Mouse (Mus musculus) ES-CJ7 (cell line): ENCODE data around the gene Nat14.

ENCODE experiments used
- DNase-seq: peaks from one replicate; pipeline ENCODE4 v3.0.0; 2011; ENCODE audit warnings: low read depth, low spot score

Gene Nat14

GRCm38 (mm10) chr7:4920496-4920895 is 1.3 kb upstream of the Nat14 start:
- DNase-seq, result no peak

GRCm38 (mm10) chr7:4920976-4921823 is 628 bp upstream of the Nat14 start:
- DNase-seq, result no peak

GRCm38 (mm10) chr7:4922508-4922907 is 680 bp downstream of the Nat14 start:
- DNase-seq, result peak; percentile 72

- DNase-seq, result peak; percentile 93
Observed at GRCm38 (mm10) chr7:4922931-4923565, 1.2 kb downstream of the Nat14 start.

GRCm38 (mm10) chr7:4923586-4924364 is 1.9 kb downstream of the Nat14 start:
- no peak for DNase-seq

GRCm38 (mm10) chr7:4924483-4924882 is 2.7 kb downstream of the Nat14 start:
- DNase-seq, result no peak

- no peak for DNase-seq
Observed at GRCm38 (mm10) chr7:4924891-4925301, 3.1 kb downstream of the Nat14 start.

GRCm38 (mm10) chr7:4925441-4926381 is 3.9 kb downstream of the Nat14 start, which contains the start of gene Ssc5d:
Gene Ssc5d (plus strand): TSS chr7:4925785.
- DNase-seq, result no peak

GRCm38 (mm10) chr7:4926849-4927248 is 5.0 kb downstream of the Nat14 start:
- DNase-seq, result no peak

GRCm38 (mm10) chr7:4927711-4928110 is 5.9 kb downstream of the Nat14 start:
- no peak for DNase-seq

- DNase-seq, result no peak
Observed at GRCm38 (mm10) chr7:4928323-4928722, 6.5 kb downstream of the Nat14 start.

- DNase-seq, result no peak
Observed at GRCm38 (mm10) chr7:4933103-4933502, 11.3 kb downstream of the Nat14 start.

GRCm38 (mm10) chr7:4934160-4934914 is 12.5 kb downstream of the Nat14 start:
- DNase-seq, result peak; percentile 57

GRCm38 (mm10) chr7:4936832-4937231 is 15.0 kb downstream of the Nat14 start:
- no peak for DNase-seq

GRCm38 (mm10) chr7:4937392-4937791 is 15.6 kb downstream of the Nat14 start:
- DNase-seq, result no peak

GRCm38 (mm10) chr7:4938456-4938855 is 16.6 kb downstream of the Nat14 start:
- peak; percentile 70 for DNase-seq

- peak; percentile 89 for DNase-seq
Observed at GRCm38 (mm10) chr7:4940068-4940479, 18.2 kb downstream of the Nat14 start.

- no peak for DNase-seq
Observed at GRCm38 (mm10) chr7:4942673-4943072, 20.8 kb downstream of the Nat14 start.

GRCm38 (mm10) chr7:4943223-4943815 is 21.5 kb downstream of the Nat14 start:
- peak; percentile 95 for DNase-seq

GRCm38 (mm10) chr7:4947855-4948254 is 26.0 kb downstream of the Nat14 start:
- no peak for DNase-seq
